In genomic region chr2:172939639-172940002, GRCm38 (mm10) we compare ENCODE assay signal across 8 mouse cellular contexts. TPM values are rescaled to one million over a fixed set of nuclear protein-coding genes. Genes with fewer than 3 reads are reported as not detected.
DNase-seq lines count a peak whose midpoint lies in the region; ATAC-seq and TF ChIP-seq lines count a peak whose summit lies in the region.

No protein-coding gene starts in this region.

- TF ChIP-seq POLR2A in testis, adult 2 months (IDR thresholded peaks at IDR 0.05; ENCODE audit: control insufficient read depth, low read depth, low read length), result no peak

- no peaks in the 10 kb centered on the region for H3K9me3 ChIP-seq in limb, embryonic 15.5 days
- H3K9me3 ChIP-seq in stomach, embryonic 16.5 days (replicated peaks; ENCODE audit: control insufficient read depth, low read length), result no peaks in the 10 kb centered on the region

- H3K9ac ChIP-seq in limb, embryonic 15.5 days, result peak overlapping the region; percentile 46
- H3K9ac ChIP-seq in stomach, embryonic 16.5 days (ENCODE audit: low read length), result peak overlapping the region; percentile 79

- no peak overlapping the region for H3K27ac ChIP-seq in testis, adult 2 months (ENCODE audit: control insufficient read depth, insufficient read depth, low read depth, low read length)
- H3K27ac ChIP-seq in limb, embryonic 15.5 days, result peak overlapping the region; percentile 85
- peak overlapping the region; percentile 72 for H3K27ac ChIP-seq in stomach, embryonic 16.5 days (ENCODE audit: low read length)

- peak overlapping the region; percentile 99 for H3K4me2 ChIP-seq in limb, embryonic 15.5 days
- peak overlapping the region; percentile 99 for H3K4me2 ChIP-seq in stomach, embryonic 16.5 days (ENCODE audit: low read depth, low read length)

- H3K4me3 ChIP-seq in testis, adult 2 months (ENCODE audit: control insufficient read depth, low read depth, low read length), result peak overlapping the region; percentile 73
- H3K4me3 ChIP-seq in limb, embryonic 15.5 days, result peak overlapping the region; percentile 66
- H3K4me3 ChIP-seq in stomach, embryonic 16.5 days (replicated peaks; ENCODE audit: low read length), result peak overlapping the region; percentile 68

- H3K36me3 ChIP-seq in testis, adult 2 months (ENCODE audit: control insufficient read depth, insufficient read depth, low read length), result no peaks in the 10 kb centered on the region
- no peaks in the 10 kb centered on the region for H3K36me3 ChIP-seq in limb, embryonic 15.5 days
- H3K36me3 ChIP-seq in stomach, embryonic 16.5 days (ENCODE audit: control insufficient read depth, insufficient read depth, low read length), result no peaks in the 10 kb centered on the region

- TF ChIP-seq CTCF in testis, adult 2 months (IDR thresholded peaks at IDR 0.05; ENCODE audit: control insufficient read depth, insufficient read depth, insufficient replicate concordance, low read depth, low read length), result no peak

- peaks cover 16% of the 10 kb centered on the region for H3K4me1 ChIP-seq in testis, adult 2 months (ENCODE audit: control insufficient read depth, insufficient read depth, low read length)
- peaks cover 62% of the 10 kb centered on the region for H3K4me1 ChIP-seq in limb, embryonic 15.5 days
- H3K4me1 ChIP-seq in stomach, embryonic 16.5 days (ENCODE audit: control insufficient read depth, insufficient read depth, low read length), result peaks cover 37% of the 10 kb centered on the region

- no peak for ATAC-seq in limb, embryonic 15.5 days (ENCODE audit: insufficient number of reproducible peaks, low FRiP score, low TSS enrichment, low read depth)
- ATAC-seq in stomach, embryonic 16.5 days (ENCODE audit: insufficient read depth, low FRiP score), result no peak
- no peak for ATAC-seq in erythroid progenitor cell, adult 5-6 weeks (replicated peaks; ENCODE audit: low FRiP score, poor library complexity, severe bottlenecking)

- H3K27me3 ChIP-seq in testis, adult 2 months (ENCODE audit: control insufficient read depth, insufficient read depth, low read length), result no peaks in the 10 kb centered on the region
- H3K27me3 ChIP-seq in limb, embryonic 15.5 days, result peaks cover 18% of the 10 kb centered on the region
- peaks cover 4% of the 10 kb centered on the region; the same call in 1 of the 2 replicates for H3K27me3 ChIP-seq in stomach, embryonic 16.5 days (ENCODE audit: control insufficient read depth, insufficient read depth, low read length)

- under 1% methylated on average over 26 of the region's 26 CpGs for WGBS in limb, embryonic 15.5 days
- WGBS in stomach, embryonic 16.5 days, result under 1% methylated on average over 26 of the region's 26 CpGs

- DNase-seq in adrenal gland, postnatal 10 days, result peak; percentile 38
- no peak for DNase-seq in adrenal gland, adult 8-10 months
- DNase-seq in testis, postnatal 14 days (ENCODE audit: low spot score), result no peak
- no peak for DNase-seq in T-cell, adult 2 months (ENCODE audit: low spot score)

RNA-seq across cellular contexts. Expression of gene Bmp7, which starts 0.5 kb away (rescaled TPM):
- total RNA-seq in adrenal gland, postnatal 10 days (2021), result 10 to 100 TPM in 1 of 2 experiments, 1 to 10 TPM in 1; 7.9 to 10.1 TPM
- 100 to 1,000 TPM in 2 of 4 experiments, 10 to 100 TPM in 2; 39.9 to 107 (median 72.1) TPM for total RNA-seq in adrenal gland, adult 8-10 months (2022)
- polyA plus RNA-seq in testis, adult 2 months (2012; rRNA removed), result 2.4 and 2.8 TPM in 2 replicates
- polyA plus RNA-seq in limb, embryonic 15.5 days (2015; fragmentation: Nextera tagmentation; extraction: Ambion mirVana), result 25.5 and 27.5 TPM in 2 replicates
- 15.5 and 15.7 TPM in 2 replicates for polyA plus RNA-seq in stomach, embryonic 16.5 days (2015; fragmentation: Nextera tagmentation; extraction: Ambion mirVana)
- total RNA-seq in erythroid progenitor cell, adult 5-6 weeks (2015; ENCODE audit: low replicate concordance), result 0.36 TPM in 1 of 2 replicates, not detected in the other
- total RNA-seq in erythroid progenitor cell, adult 5-6 weeks (2017; ENCODE audit: low replicate concordance), result not detected in 2 replicates

RNA-seq across cellular contexts. Expression of gene Spo11, which starts 37.9 kb away (rescaled TPM):
- total RNA-seq in adrenal gland, postnatal 10 days (2021), result not detected
- not detected for total RNA-seq in adrenal gland, adult 8-10 months (2022)
- 64.1 and 88.7 TPM in 2 replicates for polyA plus RNA-seq in testis, adult 2 months (2012; rRNA removed)
- 3.4 and 3.8 TPM in 2 replicates for polyA plus RNA-seq in limb, embryonic 15.5 days (2015; fragmentation: Nextera tagmentation; extraction: Ambion mirVana)
- 0.44 and 0.86 TPM in 2 replicates for polyA plus RNA-seq in stomach, embryonic 16.5 days (2015; fragmentation: Nextera tagmentation; extraction: Ambion mirVana)
- total RNA-seq in erythroid progenitor cell, adult 5-6 weeks (2015; ENCODE audit: low replicate concordance), result not detected in 2 replicates
- total RNA-seq in erythroid progenitor cell, adult 5-6 weeks (2017; ENCODE audit: low replicate concordance), result not detected in 2 replicates

Comparison
In these comparisons a context has a peak if more than half of its experiments do, and no peak if none do; other contexts are left out.
1. RNA of gene Bmp7, which starts 0.5 kb away (total RNA-seq): 39.9 to 107 TPM in adrenal gland, adult 8-10 months and 7.9 to 10.1 TPM in adrenal gland, postnatal 10 days; 0.36 TPM in erythroid progenitor cell, adult 5-6 weeks; every median in the first group is over 4 times any median in the second.
2. Peak in every context shown above with its lines, with median percentiles within 50 percentile points of each other: H3K4me3 ChIP-seq.